Mouse (Mus musculus): ENCODE results near the gene Gm18596. TPM values are rescaled to one million over a fixed set of nuclear protein-coding genes. Genes with fewer than 3 reads are reported as not detected.

Gene Gm18596
- total and polyA plus RNA-seq, 3 experiments: not detected

Other genes starting within 250 kb of the Gm18596 start
Only the 30 nearest of the 32 such genes appear.
- 54.9 and 70.6 TPM in 2 replicates for gene Fam207a, start 226.9 kb downstream of the Gm18596 start, total RNA-seq (2012; rRNA removed)
- gene Fam207a, start 226.9 kb downstream of the Gm18596 start, polyA plus RNA-seq (2012; ENCODE audit: insufficient read depth in 1 of 2, insufficient read length in 2 of 2, low read depth in 1 of 2, low replicate concordance in 2 of 2, missing spikeins in 1 of 2): 10 to 100 TPM in 1 of 2 experiments, not detected in 1; 74.0 TPM
- 36.7 and 36.9 TPM in 2 replicates for gene Itgb2, start 212.4 kb downstream of the Gm18596 start, total RNA-seq (2012; rRNA removed)
- gene Itgb2, start 212.4 kb downstream of the Gm18596 start, polyA plus RNA-seq (2012; ENCODE audit: insufficient read depth in 1 of 2, insufficient read length in 2 of 2, low read depth in 1 of 2, low replicate concordance in 2 of 2, missing spikeins in 1 of 2): 10 to 100 TPM in 1 of 2 experiments, not detected in 1; 45.8 TPM
- 41.1 and 50.4 TPM in 2 replicates for gene Pttg1ip, start 160.9 kb downstream of the Gm18596 start, total RNA-seq (2012; rRNA removed)
- gene Pttg1ip, start 160.9 kb downstream of the Gm18596 start, polyA plus RNA-seq (2012; ENCODE audit: insufficient read depth in 1 of 2, insufficient read length in 2 of 2, low read depth in 1 of 2, low replicate concordance in 2 of 2, missing spikeins in 1 of 2): 10 to 100 TPM in 1 of 2 experiments, not detected in 1; 53.1 TPM
- gene Sumo3, start 136.5 kb downstream of the Gm18596 start, total RNA-seq (2012; rRNA removed): 145 and 151 TPM in 2 replicates
- 100 to 1,000 TPM in 1 of 2 experiments, not detected in 1; 342 TPM for gene Sumo3, start 136.5 kb downstream of the Gm18596 start, polyA plus RNA-seq (2012; ENCODE audit: insufficient read depth in 1 of 2, insufficient read length in 2 of 2, low read depth in 1 of 2, low replicate concordance in 2 of 2, missing spikeins in 1 of 2)
- gene Gm49325, start 136.4 kb downstream of the Gm18596 start, total RNA-seq (2012; rRNA removed): 3.5 and 3.7 TPM in 2 replicates
- gene Gm49325, start 136.4 kb downstream of the Gm18596 start, polyA plus RNA-seq (2012; ENCODE audit: insufficient read depth in 1 of 2, insufficient read length in 2 of 2, low read depth in 1 of 2, low replicate concordance in 2 of 2, missing spikeins in 1 of 2): 1 to 10 TPM in 1 of 2 experiments, not detected in 1; 1.0 TPM
- 55.2 and 62.4 TPM in 2 replicates for gene Ube2g2, start 120.4 kb downstream of the Gm18596 start, total RNA-seq (2012; rRNA removed)
- 100 to 1,000 TPM in 1 of 2 experiments, not detected in 1; 112 TPM for gene Ube2g2, start 120.4 kb downstream of the Gm18596 start, polyA plus RNA-seq (2012; ENCODE audit: insufficient read depth in 1 of 2, insufficient read length in 2 of 2, low read depth in 1 of 2, low replicate concordance in 2 of 2, missing spikeins in 1 of 2)
- 1.2 and 1.8 TPM in 2 replicates for gene Tspear, start 56.1 kb downstream of the Gm18596 start, total RNA-seq (2012; rRNA removed)
- gene Tspear, start 56.1 kb downstream of the Gm18596 start, polyA plus RNA-seq (2012; ENCODE audit: insufficient read depth in 1 of 2, insufficient read length in 2 of 2, low read depth in 1 of 2, low replicate concordance in 2 of 2, missing spikeins in 1 of 2): 1 to 10 TPM in 1 of 2 experiments, not detected in 1; 3.8 TPM
- not detected in 2 replicates for gene Gm19402, start 51.9 kb downstream of the Gm18596 start, total RNA-seq (2012; rRNA removed)
- gene Gm19402, start 51.9 kb downstream of the Gm18596 start, polyA plus RNA-seq (2012; ENCODE audit: insufficient read depth in 1 of 2, insufficient read length in 2 of 2, low read depth in 1 of 2, low replicate concordance in 2 of 2, missing spikeins in 1 of 2): not detected
- gene Gm9508, start 45.4 kb downstream of the Gm18596 start, total RNA-seq (2012; rRNA removed): not detected in 2 replicates
- not detected for gene Gm9508, start 45.4 kb downstream of the Gm18596 start, polyA plus RNA-seq (2012; ENCODE audit: insufficient read depth in 1 of 2, insufficient read length in 2 of 2, low read depth in 1 of 2, low replicate concordance in 2 of 2, missing spikeins in 1 of 2)
- not detected in 2 replicates for gene Gm10272, start 36.0 kb downstream of the Gm18596 start, total RNA-seq (2012; rRNA removed)
- gene Gm10272, start 36.0 kb downstream of the Gm18596 start, polyA plus RNA-seq (2012; ENCODE audit: insufficient read depth in 1 of 2, insufficient read length in 2 of 2, low read depth in 1 of 2, low replicate concordance in 2 of 2, missing spikeins in 1 of 2): not detected
- gene Gm10024, start 31.2 kb downstream of the Gm18596 start, total RNA-seq (2012; rRNA removed): not detected in 2 replicates
- not detected for gene Gm10024, start 31.2 kb downstream of the Gm18596 start, polyA plus RNA-seq (2012; ENCODE audit: insufficient read depth in 1 of 2, insufficient read length in 2 of 2, low read depth in 1 of 2, low replicate concordance in 2 of 2, missing spikeins in 1 of 2)
- not detected in 2 replicates for gene Gm10142, start 26.8 kb downstream of the Gm18596 start, total RNA-seq (2012; rRNA removed)
- gene Gm10142, start 26.8 kb downstream of the Gm18596 start, polyA plus RNA-seq (2012; ENCODE audit: insufficient read depth in 1 of 2, insufficient read length in 2 of 2, low read depth in 1 of 2, low replicate concordance in 2 of 2, missing spikeins in 1 of 2): not detected
- not detected in 2 replicates for gene Krtap12-1, start 22.0 kb downstream of the Gm18596 start, total RNA-seq (2012; rRNA removed)
- gene Krtap12-1, start 22.0 kb downstream of the Gm18596 start, polyA plus RNA-seq (2012; ENCODE audit: insufficient read depth in 1 of 2, insufficient read length in 2 of 2, low read depth in 1 of 2, low replicate concordance in 2 of 2, missing spikeins in 1 of 2): not detected
- not detected in 2 replicates for gene Gm10100, start 16.2 kb downstream of the Gm18596 start, total RNA-seq (2012; rRNA removed)
- gene Gm10100, start 16.2 kb downstream of the Gm18596 start, polyA plus RNA-seq (2012; ENCODE audit: insufficient read depth in 1 of 2, insufficient read length in 2 of 2, low read depth in 1 of 2, low replicate concordance in 2 of 2, missing spikeins in 1 of 2): not detected
- gene Gm9736, start 8.7 kb upstream of the Gm18596 start, total RNA-seq (2012; rRNA removed): not detected in 2 replicates
- gene Gm9736, start 8.7 kb upstream of the Gm18596 start, polyA plus RNA-seq (2012; ENCODE audit: insufficient read depth in 1 of 2, insufficient read length in 2 of 2, low read depth in 1 of 2, low replicate concordance in 2 of 2, missing spikeins in 1 of 2): not detected
- gene Gm3233, start 17.0 kb upstream of the Gm18596 start, total RNA-seq (2012; rRNA removed): not detected in 2 replicates
- gene Gm3233, start 17.0 kb upstream of the Gm18596 start, polyA plus RNA-seq (2012; ENCODE audit: insufficient read depth in 1 of 2, insufficient read length in 2 of 2, low read depth in 1 of 2, low replicate concordance in 2 of 2, missing spikeins in 1 of 2): not detected
- not detected in 2 replicates for gene Gm3238, start 28.7 kb upstream of the Gm18596 start, total RNA-seq (2012; rRNA removed)
- gene Gm3238, start 28.7 kb upstream of the Gm18596 start, polyA plus RNA-seq (2012; ENCODE audit: insufficient read depth in 1 of 2, insufficient read length in 2 of 2, low read depth in 1 of 2, low replicate concordance in 2 of 2, missing spikeins in 1 of 2): not detected
- gene Gm7138, start 34.3 kb upstream of the Gm18596 start, total RNA-seq (2012; rRNA removed): not detected in 2 replicates
- gene Gm7138, start 34.3 kb upstream of the Gm18596 start, polyA plus RNA-seq (2012; ENCODE audit: insufficient read depth in 1 of 2, insufficient read length in 2 of 2, low read depth in 1 of 2, low replicate concordance in 2 of 2, missing spikeins in 1 of 2): not detected
- gene Gm3250, start 39.9 kb upstream of the Gm18596 start, total RNA-seq (2012; rRNA removed): not detected in 2 replicates
- not detected for gene Gm3250, start 39.9 kb upstream of the Gm18596 start, polyA plus RNA-seq (2012; ENCODE audit: insufficient read depth in 1 of 2, insufficient read length in 2 of 2, low read depth in 1 of 2, low replicate concordance in 2 of 2, missing spikeins in 1 of 2)
- not detected in 2 replicates for gene Gm7137, start 45.6 kb upstream of the Gm18596 start, total RNA-seq (2012; rRNA removed)
- not detected for gene Gm7137, start 45.6 kb upstream of the Gm18596 start, polyA plus RNA-seq (2012; ENCODE audit: insufficient read depth in 1 of 2, insufficient read length in 2 of 2, low read depth in 1 of 2, low replicate concordance in 2 of 2, missing spikeins in 1 of 2)
- not detected in 2 replicates for gene Gm9639, start 52.4 kb upstream of the Gm18596 start, total RNA-seq (2012; rRNA removed)
- not detected for gene Gm9639, start 52.4 kb upstream of the Gm18596 start, polyA plus RNA-seq (2012; ENCODE audit: insufficient read depth in 1 of 2, insufficient read length in 2 of 2, low read depth in 1 of 2, low replicate concordance in 2 of 2, missing spikeins in 1 of 2)
- not detected in 2 replicates for gene Gm19668, start 56.5 kb upstream of the Gm18596 start, total RNA-seq (2012; rRNA removed)
- not detected for gene Gm19668, start 56.5 kb upstream of the Gm18596 start, polyA plus RNA-seq (2012; ENCODE audit: insufficient read depth in 1 of 2, insufficient read length in 2 of 2, low read depth in 1 of 2, low replicate concordance in 2 of 2, missing spikeins in 1 of 2)
- gene Gm9507, start 69.2 kb upstream of the Gm18596 start, total RNA-seq (2012; rRNA removed): not detected in 2 replicates
- gene Gm9507, start 69.2 kb upstream of the Gm18596 start, polyA plus RNA-seq (2012; ENCODE audit: insufficient read depth in 1 of 2, insufficient read length in 2 of 2, low read depth in 1 of 2, low replicate concordance in 2 of 2, missing spikeins in 1 of 2): not detected
- gene Gm2696, start 72.0 kb upstream of the Gm18596 start, total RNA-seq (2012; rRNA removed): not detected in 2 replicates
- gene Gm2696, start 72.0 kb upstream of the Gm18596 start, polyA plus RNA-seq (2012; ENCODE audit: insufficient read depth in 1 of 2, insufficient read length in 2 of 2, low read depth in 1 of 2, low replicate concordance in 2 of 2, missing spikeins in 1 of 2): not detected
- not detected in 2 replicates for gene Krtap10-4, start 84.5 kb upstream of the Gm18596 start, total RNA-seq (2012; rRNA removed)
- not detected for gene Krtap10-4, start 84.5 kb upstream of the Gm18596 start, polyA plus RNA-seq (2012; ENCODE audit: insufficient read depth in 1 of 2, insufficient read length in 2 of 2, low read depth in 1 of 2, low replicate concordance in 2 of 2, missing spikeins in 1 of 2)
- gene Krtap10-10, start 93.3 kb upstream of the Gm18596 start, total RNA-seq (2012; rRNA removed): not detected in 2 replicates
- not detected for gene Krtap10-10, start 93.3 kb upstream of the Gm18596 start, polyA plus RNA-seq (2012; ENCODE audit: insufficient read depth in 1 of 2, insufficient read length in 2 of 2, low read depth in 1 of 2, low replicate concordance in 2 of 2, missing spikeins in 1 of 2)
- not detected in 2 replicates for gene Gm36176, start 104.2 kb upstream of the Gm18596 start, total RNA-seq (2012; rRNA removed)
- gene Gm36176, start 104.2 kb upstream of the Gm18596 start, polyA plus RNA-seq (2012; ENCODE audit: insufficient read depth in 1 of 2, insufficient read length in 2 of 2, low read depth in 1 of 2, low replicate concordance in 2 of 2, missing spikeins in 1 of 2): not detected
- not detected in 2 replicates for gene Gm10318, start 110.2 kb upstream of the Gm18596 start, total RNA-seq (2012; rRNA removed)
- gene Gm10318, start 110.2 kb upstream of the Gm18596 start, polyA plus RNA-seq (2012; ENCODE audit: insufficient read depth in 1 of 2, insufficient read length in 2 of 2, low read depth in 1 of 2, low replicate concordance in 2 of 2, missing spikeins in 1 of 2): not detected
- not detected in 2 replicates for gene Gm3285, start 119.3 kb upstream of the Gm18596 start, total RNA-seq (2012; rRNA removed)
- not detected for gene Gm3285, start 119.3 kb upstream of the Gm18596 start, polyA plus RNA-seq (2012; ENCODE audit: insufficient read depth in 1 of 2, insufficient read length in 2 of 2, low read depth in 1 of 2, low replicate concordance in 2 of 2, missing spikeins in 1 of 2)
- 0.10 and 0.15 TPM in 2 replicates for gene Lrrc3, start 159.9 kb upstream of the Gm18596 start, total RNA-seq (2012; rRNA removed)
- gene Lrrc3, start 159.9 kb upstream of the Gm18596 start, polyA plus RNA-seq (2012; ENCODE audit: insufficient read depth in 1 of 2, insufficient read length in 2 of 2, low read depth in 1 of 2, low replicate concordance in 2 of 2, missing spikeins in 1 of 2): under 1 TPM in 1 of 2 experiments, not detected in 1; 0.74 TPM